Mouse (Mus musculus): ENCODE measurements around the gene Slc25a21. TPM values are rescaled to one million over a fixed set of nuclear protein-coding genes. Genes with fewer than 3 reads are reported as not detected.

Slc25a21 gene
- total RNA-seq, 4 experiments from 2014 or later: 0.36 TPM; not detected in 3

GRCm38 (mm10) chr12:56894963-56895362 lies 302.3 kb downstream of the Slc25a21 start:
- DNase-seq (ENCODE audit: low spot score in 2 of 2): no peak

GRCm38 (mm10) chr12:56890891-56891726 lies 306.2 kb downstream of the Slc25a21 start:
- DNase-seq (ENCODE audit: low spot score in 2 of 2): no peak

GRCm38 (mm10) chr12:56877796-56878195 lies 319.5 kb downstream of the Slc25a21 start:
- no peak for DNase-seq (ENCODE audit: low spot score in 2 of 2)

GRCm38 (mm10) chr12:56876549-56876948 lies 320.7 kb downstream of the Slc25a21 start:
- DNase-seq (ENCODE audit: low spot score in 2 of 2): no peak

GRCm38 (mm10) chr12:56873204-56873603 lies 324.1 kb downstream of the Slc25a21 start:
- DNase-seq (ENCODE audit: low spot score in 2 of 2): no peak

- no peak for DNase-seq (ENCODE audit: low spot score in 2 of 2)
Measured at GRCm38 (mm10) chr12:56870569-56870968, 326.7 kb downstream of the Slc25a21 start.

GRCm38 (mm10) chr12:56863873-56864562 lies 333.3 kb downstream of the Slc25a21 start:
- no peak for DNase-seq (ENCODE audit: low spot score in 2 of 2)

GRCm38 (mm10) chr12:56852679-56853078 lies 344.6 kb downstream of the Slc25a21 start:
- no peak for DNase-seq (ENCODE audit: low spot score in 2 of 2)

GRCm38 (mm10) chr12:56851464-56851863 lies 345.8 kb downstream of the Slc25a21 start:
- no peak for DNase-seq (ENCODE audit: low spot score in 2 of 2)

GRCm38 (mm10) chr12:56829945-56830344 lies 367.3 kb downstream of the Slc25a21 start:
- no peak for DNase-seq (ENCODE audit: low spot score in 2 of 2)

GRCm38 (mm10) chr12:56829455-56829883 lies 367.8 kb downstream of the Slc25a21 start:
- no peak for DNase-seq (ENCODE audit: low spot score in 2 of 2)

- DNase-seq (ENCODE audit: low spot score in 2 of 2): no peak
Measured at GRCm38 (mm10) chr12:56827808-56828384, 369.4 kb downstream of the Slc25a21 start.

GRCm38 (mm10) chr12:56824688-56825087 lies 372.6 kb downstream of the Slc25a21 start:
- DNase-seq (ENCODE audit: low spot score in 2 of 2): no peak

GRCm38 (mm10) chr12:56822122-56822521 lies 375.1 kb downstream of the Slc25a21 start:
- no peak for DNase-seq (ENCODE audit: low spot score in 2 of 2)

- DNase-seq (ENCODE audit: low spot score in 2 of 2): no peak
Measured at GRCm38 (mm10) chr12:56820604-56821003, 376.7 kb downstream of the Slc25a21 start.

GRCm38 (mm10) chr12:56807483-56807882 lies 389.8 kb downstream of the Slc25a21 start:
- DNase-seq (ENCODE audit: low spot score in 2 of 2): no peak

GRCm38 (mm10) chr12:56807078-56807477 lies 390.2 kb downstream of the Slc25a21 start:
- no peak for DNase-seq (ENCODE audit: low spot score in 2 of 2)

GRCm38 (mm10) chr12:56804487-56804886 lies 392.8 kb downstream of the Slc25a21 start:
- DNase-seq (ENCODE audit: low spot score in 2 of 2): no peak

GRCm38 (mm10) chr12:56798641-56799415 lies 398.4 kb downstream of the Slc25a21 start:
- DNase-seq (ENCODE audit: low spot score in 2 of 2): no peak

- DNase-seq (ENCODE audit: low spot score in 2 of 2): no peak
Measured at GRCm38 (mm10) chr12:56789236-56789635, 408.0 kb downstream of the Slc25a21 start.

- DNase-seq (ENCODE audit: low spot score in 2 of 2): no peak
Measured at GRCm38 (mm10) chr12:56785250-56785649, 412.0 kb downstream of the Slc25a21 start.
